8 mouse cellular contexts compared by ENCODE assay signal in the genomic region with DNA sequence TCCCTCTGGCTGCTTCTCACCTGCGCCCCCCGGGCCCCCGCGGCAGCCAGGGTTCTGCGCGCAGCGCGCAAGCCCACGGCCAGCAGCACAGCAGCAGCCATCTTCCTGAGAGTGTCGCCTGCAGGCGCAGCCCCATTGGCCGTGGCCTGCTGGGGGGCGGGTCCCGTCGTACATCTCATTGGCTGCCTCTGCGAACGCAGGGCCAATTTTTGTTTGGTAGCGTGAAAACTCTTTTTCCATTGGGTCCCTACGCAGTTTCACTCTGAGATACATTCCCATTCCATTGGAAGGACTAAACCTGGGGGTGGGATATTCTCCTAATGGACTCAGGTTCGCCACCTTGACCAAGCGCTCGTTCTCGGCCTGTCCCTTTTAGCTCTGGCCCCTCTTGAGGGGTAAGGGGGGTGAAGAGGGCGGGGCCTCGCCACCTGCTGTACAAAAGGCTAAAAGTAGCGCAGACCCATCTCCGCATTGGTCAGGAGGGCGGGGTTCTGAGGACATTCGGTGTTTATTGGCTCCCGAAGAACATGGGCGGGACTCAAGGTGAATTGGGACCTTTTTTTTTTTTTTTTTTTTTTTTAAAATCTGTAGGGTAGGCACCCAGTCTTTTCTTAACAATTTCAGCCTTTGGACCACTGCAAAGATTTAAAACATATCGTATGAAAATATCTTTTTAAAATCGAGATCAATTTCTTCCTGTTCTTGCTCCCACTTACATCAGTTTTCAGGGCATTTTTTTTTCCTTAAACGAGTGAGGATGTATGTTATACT. TPM values are rescaled to one million over a fixed set of nuclear protein-coding genes. Genes with fewer than 3 reads are reported as not detected.
DNase-seq lines count a peak whose midpoint lies in the region; ATAC-seq lines count a peak whose summit lies in the region.

A gene (minus strand): TSS at position 128 of the 771 bp plus-strand sequence.

- H3K4me2 ChIP-seq in kidney, embryonic 15.5 days = peak within 1 kb of the TSS; percentile 73

- ATAC-seq in erythroblast, adult 5-6 weeks (replicated peaks; ENCODE audit: low FRiP score, poor library complexity, severe bottlenecking) = peak; percentile 96
- peak; percentile 97 for ATAC-seq in kidney, embryonic 15.5 days (replicated peaks; ENCODE audit: low FRiP score)
- peak; percentile 96 for ATAC-seq in monocyte, adult 5-6 weeks (replicated peaks; ENCODE audit: insufficient number of reproducible peaks, low FRiP score, low TSS enrichment, poor library complexity, severe bottlenecking)

- peak; percentile 93 to 95 for DNase-seq in B cell, adult 2 months
- peak; percentile 100 for DNase-seq in brain, adult 2 months (ENCODE audit: low read depth, low spot score)
- DNase-seq in heart, embryonic 10.5 days (ENCODE audit: low spot score) = peak; percentile 98
- DNase-seq in liver = peak; percentile 94
- peak; percentile 93 to 94 for DNase-seq in spleen, postnatal 4 days (ENCODE audit: low spot score in 2 of 2)

- H3K27ac ChIP-seq in heart, embryonic 10.5 days = peak within 1 kb of the TSS; percentile 95
- peak within 1 kb of the TSS; percentile 96 for H3K27ac ChIP-seq in kidney, embryonic 15.5 days

- WGBS in heart, embryonic 10.5 days = 1% methylated on average over 34 of the region's 34 CpGs
- 2% methylated on average over 34 of the region's 34 CpGs for WGBS in kidney, embryonic 15.5 days

- H3K9me3 ChIP-seq in heart, embryonic 10.5 days = no peaks in the 10 kb centered on the region
- H3K9me3 ChIP-seq in kidney, embryonic 15.5 days (replicated peaks) = no peaks in the 10 kb centered on the region

- peak within 1 kb of the TSS; percentile 91 for H3K4me3 ChIP-seq in heart, embryonic 10.5 days
- peak within 1 kb of the TSS; percentile 77 for H3K4me3 ChIP-seq in kidney, embryonic 15.5 days (replicated peaks)

- H3K4me1 ChIP-seq in heart, embryonic 10.5 days = peaks cover 29% of the 10 kb centered on the region
- H3K4me1 ChIP-seq in kidney, embryonic 15.5 days = peaks cover 23% of the 10 kb centered on the region

- H3K9ac ChIP-seq in kidney, embryonic 15.5 days = peak within 1 kb of the TSS; percentile 87

- peaks cover 30% of the 10 kb centered on the region for H3K27me3 ChIP-seq in heart, embryonic 10.5 days (ENCODE audit: insufficient read depth, poor library complexity, severe bottlenecking)
- peaks cover 17% of the 10 kb centered on the region for H3K27me3 ChIP-seq in kidney, embryonic 15.5 days

- H3K36me3 ChIP-seq in heart, embryonic 10.5 days = peaks cover 2% of the 10 kb centered on the region; the same call in 1 of the 2 replicates
- no peaks in the 10 kb centered on the region for H3K36me3 ChIP-seq in kidney, embryonic 15.5 days

RNA-seq across cellular contexts. Expression of the gene that starts here (rescaled TPM):
- total RNA-seq in erythroblast, adult 5-6 weeks (2015; ENCODE audit: low replicate concordance) = 2.9 and 9.6 TPM in 2 replicates
- 13.6 and 18.1 TPM in 2 replicates for total RNA-seq in erythroblast, adult 5-6 weeks (2017; ENCODE audit: low replicate concordance)
- polyA plus RNA-seq in heart, embryonic 10.5 days (2016; fragmentation: Nextera tagmentation; extraction: Ambion mirVana) = 101 and 117 TPM in 2 replicates
- polyA plus RNA-seq in kidney, embryonic 15.5 days (2015; fragmentation: Nextera tagmentation; extraction: Ambion mirVana) = 115 and 129 TPM in 2 replicates
- total RNA-seq in monocyte, adult 5-6 weeks (2017) = 21.5 to 26.1 TPM (median 25.9 TPM) in 3 replicates

Comparison
In these comparisons a context has a peak if more than half of its experiments do, and no peak if none do; other contexts are left out.
1. Peak in every context shown above with its lines: DNase-seq, ATAC-seq, H3K4me3 ChIP-seq and H3K27ac ChIP-seq.